Mouse (Mus musculus) limb, embryonic 12.5 days (tissue): ENCODE measurements around the gene Nr2c2ap. TPM values are rescaled to one million over a fixed set of nuclear protein-coding genes. Genes with fewer than 3 reads are reported as not detected.

Experiments used
- ATAC-seq: fragments of 200-750 bp; cut with Nextera tagmentation; 2 replicates; pipeline ENCODE4 v1.8.0; 2017; ENCODE audit warnings: low read depth, moderate TSS enrichment; ENCODE audit not compliant: insufficient number of reproducible peaks, insufficient read depth, low FRiP score, low TSS enrichment
- H3K27ac ChIP-seq: fragments of 300-500 bp; sonication (generic); 2 replicates; pipeline ENCODE4 v1.5.1; 2016; ENCODE audit warnings: mild to moderate bottlenecking, moderate library complexity
- H3K27me3 ChIP-seq: fragments of 300-500 bp; sonication (generic); 2 replicates; pipeline ENCODE4 v1.6.1; 2016; ENCODE audit warnings: mild to moderate bottlenecking, moderate library complexity
- H3K36me3 ChIP-seq: fragments of 300-500 bp; sonication (generic); 2 replicates; pipeline ENCODE4 v1.6.1; 2016; ENCODE audit warnings: mild to moderate bottlenecking, moderate library complexity
- H3K4me1 ChIP-seq: fragments of 300-500 bp; sonication (generic); replicated peaks from 2 replicates; pipeline ENCODE4 v1.6.1; 2016
- H3K4me2 ChIP-seq: fragments of 300-500 bp; sonication (generic); 2 replicates; pipeline ENCODE4 v1.6.1; 2016; ENCODE audit warnings: mild to moderate bottlenecking, moderate library complexity
- H3K4me3 ChIP-seq: fragments of 300-500 bp; sonication (generic); replicated peaks from 2 replicates; pipeline ENCODE4 v1.5.1; 2016; ENCODE audit warnings: mild to moderate bottlenecking
- H3K9ac ChIP-seq: fragments of 300-500 bp; sonication (generic); replicated peaks from 2 replicates; pipeline ENCODE4 v1.6.1; 2016; ENCODE audit warnings: mild to moderate bottlenecking, moderate library complexity
- H3K9me3 ChIP-seq: fragments of 300-500 bp; sonication (generic); 2 replicates; pipeline ENCODE4 v1.6.1; 2016; ENCODE audit warnings: mild to moderate bottlenecking, moderate library complexity
- WGBS: fragments of 180-500 bp; shearing (Covaris S2); methylation state at CpG from one replicate; pipeline ENCODE4 v1.1.7; 2016; 5-methylcytosine and 5-hydroxymethylcytosine counted together
- polyA plus RNA-seq: library from polyadenylated mRNA; unstranded; fragments of >200 nt; fragmentation: Nextera tagmentation; extraction: Ambion mirVana; gene quantifications from 2 replicates; pipeline ENCODE4 v1.2.1, GENCODE M21; 2016

The Nr2c2ap gene
- polyA plus RNA-seq, result 21.4 and 22.7 TPM in 2 replicates

GRCm38 (mm10) chr8:70131166-70131883, at the start of gene Nr2c2ap:
Gene Nr2c2ap (plus strand): TSS chr8:70131333.
- WGBS, result 2% methylated on average over 37 of the region's 37 CpGs
- Histone ChIP-seq H3K4me1 (peaks cover 14% of the 10 kb centered on the region), H3K9ac (peak within 1 kb of the TSS; percentile 66), H3K27ac (0 out of 2 replicates have a peak within 1 kb of the TSS, but pooled peaks have one; percentile 13), H3K27me3 (no peaks in the 10 kb centered on the region), H3K4me3 (peak within 1 kb of the TSS; percentile 70), H3K9me3 (no peaks in the 10 kb centered on the region), H3K4me2 (peak within 1 kb of the TSS; percentile 78), H3K36me3 (peaks cover 41% of the 10 kb centered on the region)
- ATAC-seq, result peak; percentile 79

- Histone ChIP-seq H3K4me1 (peaks cover 18% of the 10 kb centered on the region), H3K9me3 (0 out of 2 replicates have a peak, but pooled peaks cover 3% of the 10 kb centered on the region), H3K4me3 (no peak overlapping the region), H3K4me2 (no peak overlapping the region), H3K9ac (no peak overlapping the region), H3K36me3 (no peaks in the 10 kb centered on the region), H3K27me3 (peaks cover 60% of the 10 kb centered on the region), H3K27ac (no peak overlapping the region)
- ATAC-seq, result no peak
- WGBS, result 95% methylated on average over 2 of the region's 2 CpGs
Observed at GRCm38 (mm10) chr8:70081976-70082375, 49.2 kb upstream of the Nr2c2ap start.

- WGBS, result 1% methylated on average over 26 of the region's 26 CpGs
- Histone ChIP-seq H3K4me3 (peak within 1 kb of the TSS; percentile 43), H3K4me1 (peaks cover 23% of the 10 kb centered on the region)
Observed at GRCm38 (mm10) chr8:70083285-70083684, 47.8 kb upstream of the Nr2c2ap start, which contains the start of gene Hapln4. Gene Hapln4 (plus strand): TSS chr8:70083457.

GRCm38 (mm10) chr8:70084191-70085065, 46.7 kb upstream of the Nr2c2ap start:
- WGBS, result 2% methylated on average over 70 of the region's 71 CpGs
- Histone ChIP-seq H3K9me3 (0 out of 2 replicates have a peak, but pooled peaks cover 3% of the 10 kb centered on the region), H3K27me3 (peaks cover 85% of the 10 kb centered on the region), H3K36me3 (no peaks in the 10 kb centered on the region), H3K27ac (no peak overlapping the region), H3K4me1 (peaks cover 24% of the 10 kb centered on the region), H3K4me3 (peak overlapping the region; percentile 43), H3K9ac (peak overlapping the region; percentile 47; the same call in 1 of the 2 replicates), H3K4me2 (peak overlapping the region; percentile 75)
- no peak for ATAC-seq

More at GRCm38 (mm10) chr8:70083285-70083684, 47.8 kb upstream of the Nr2c2ap start, which contains the start of gene Hapln4:
- Histone ChIP-seq H3K27ac (no peak within 1 kb of the TSS), H3K36me3 (no peaks in the 10 kb centered on the region), H3K9ac (peak within 1 kb of the TSS; percentile 47; the same call in 1 of the 2 replicates), H3K9me3 (0 out of 2 replicates have a peak, but pooled peaks cover 3% of the 10 kb centered on the region), H3K27me3 (peaks cover 73% of the 10 kb centered on the region), H3K4me2 (peak within 1 kb of the TSS; percentile 75)
- no peak for ATAC-seq

- H3K4me2 ChIP-seq, result no peak overlapping the region
- H3K36me3 ChIP-seq, result no peaks in the 10 kb centered on the region
- WGBS, result 46% methylated on average over 1 of the region's 1 CpGs
- H3K27ac ChIP-seq, result no peak overlapping the region
- ATAC-seq, result no peak
- 0 out of 2 replicates have a peak, but pooled peaks cover 2% of the 10 kb centered on the region for H3K9me3 ChIP-seq
- no peak overlapping the region for H3K9ac ChIP-seq
- no peak overlapping the region for H3K4me3 ChIP-seq
- H3K27me3 ChIP-seq, result peaks cover 99% of the 10 kb centered on the region
- peaks cover 24% of the 10 kb centered on the region for H3K4me1 ChIP-seq
Observed at GRCm38 (mm10) chr8:70086151-70086550, 45.0 kb upstream of the Nr2c2ap start.

- Histone ChIP-seq H3K9me3 (no peaks in the 10 kb centered on the region), H3K9ac (no peak overlapping the region), H3K27me3 (peaks cover 100% of the 10 kb centered on the region), H3K4me1 (peaks cover 24% of the 10 kb centered on the region), H3K4me3 (0 out of 2 replicates have a peak overlapping the region, but pooled peaks have one; percentile 44), H3K27ac (no peak overlapping the region), H3K4me2 (no peak overlapping the region), H3K36me3 (no peaks in the 10 kb centered on the region)
- no peak for ATAC-seq
- WGBS, result 5% methylated on average over 7 of the region's 7 CpGs
Observed at GRCm38 (mm10) chr8:70087237-70087636, 43.9 kb upstream of the Nr2c2ap start.

- Histone ChIP-seq H3K27ac (no peak overlapping the region), H3K9ac (peak overlapping the region; percentile 57), H3K4me1 (peaks cover 24% of the 10 kb centered on the region), H3K4me2 (peak overlapping the region; percentile 80), H3K36me3 (no peaks in the 10 kb centered on the region), H3K4me3 (peak overlapping the region; percentile 44), H3K27me3 (peaks cover 93% of the 10 kb centered on the region), H3K9me3 (no peaks in the 10 kb centered on the region)
- 5% methylated on average over 56 of the region's 56 CpGs for WGBS
- peak; percentile 69 for ATAC-seq
Observed at GRCm38 (mm10) chr8:70087836-70088650, 43.1 kb upstream of the Nr2c2ap start.

GRCm38 (mm10) chr8:70089296-70089960, 41.7 kb upstream of the Nr2c2ap start:
- no peak for ATAC-seq
- Histone ChIP-seq H3K4me2 (no peak overlapping the region), H3K36me3 (no peaks in the 10 kb centered on the region), H3K4me3 (no peak overlapping the region), H3K9ac (no peak overlapping the region), H3K4me1 (peaks cover 10% of the 10 kb centered on the region), H3K27ac (no peak overlapping the region), H3K9me3 (no peaks in the 10 kb centered on the region), H3K27me3 (peaks cover 92% of the 10 kb centered on the region)
- 64% methylated on average over 9 of the region's 9 CpGs for WGBS

- no peak overlapping the region for H3K4me3 ChIP-seq
- no peak overlapping the region for H3K4me2 ChIP-seq
- 42% methylated on average over 8 of the region's 8 CpGs for WGBS
- H3K9ac ChIP-seq, result no peak overlapping the region
- peaks cover 5% of the 10 kb centered on the region; the same call in 1 of the 2 replicates for H3K4me1 ChIP-seq
- no peaks in the 10 kb centered on the region for H3K36me3 ChIP-seq
- ATAC-seq, result no peak
- H3K9me3 ChIP-seq, result peaks cover 2% of the 10 kb centered on the region; the same call in 1 of the 2 replicates
- H3K27ac ChIP-seq, result no peak overlapping the region
- peaks cover 63% of the 10 kb centered on the region for H3K27me3 ChIP-seq
Observed at GRCm38 (mm10) chr8:70092786-70093185, 38.3 kb upstream of the Nr2c2ap start.

GRCm38 (mm10) chr8:70099276-70099675, 31.9 kb upstream of the Nr2c2ap start:
- H3K4me1 ChIP-seq, result no peaks in the 10 kb centered on the region
- H3K4me3 ChIP-seq, result no peak overlapping the region
- H3K36me3 ChIP-seq, result no peaks in the 10 kb centered on the region
- 73% methylated on average over 8 of the region's 8 CpGs for WGBS
- no peak overlapping the region for H3K4me2 ChIP-seq
- H3K9ac ChIP-seq, result no peak overlapping the region
- H3K9me3 ChIP-seq, result peaks cover 5% of the 10 kb centered on the region; the same call in 1 of the 2 replicates
- H3K27ac ChIP-seq, result no peak overlapping the region
- ATAC-seq, result no peak
- peaks cover 18% of the 10 kb centered on the region for H3K27me3 ChIP-seq
